8 mouse cellular contexts compared by ENCODE assay signal in the genomic region with DNA sequence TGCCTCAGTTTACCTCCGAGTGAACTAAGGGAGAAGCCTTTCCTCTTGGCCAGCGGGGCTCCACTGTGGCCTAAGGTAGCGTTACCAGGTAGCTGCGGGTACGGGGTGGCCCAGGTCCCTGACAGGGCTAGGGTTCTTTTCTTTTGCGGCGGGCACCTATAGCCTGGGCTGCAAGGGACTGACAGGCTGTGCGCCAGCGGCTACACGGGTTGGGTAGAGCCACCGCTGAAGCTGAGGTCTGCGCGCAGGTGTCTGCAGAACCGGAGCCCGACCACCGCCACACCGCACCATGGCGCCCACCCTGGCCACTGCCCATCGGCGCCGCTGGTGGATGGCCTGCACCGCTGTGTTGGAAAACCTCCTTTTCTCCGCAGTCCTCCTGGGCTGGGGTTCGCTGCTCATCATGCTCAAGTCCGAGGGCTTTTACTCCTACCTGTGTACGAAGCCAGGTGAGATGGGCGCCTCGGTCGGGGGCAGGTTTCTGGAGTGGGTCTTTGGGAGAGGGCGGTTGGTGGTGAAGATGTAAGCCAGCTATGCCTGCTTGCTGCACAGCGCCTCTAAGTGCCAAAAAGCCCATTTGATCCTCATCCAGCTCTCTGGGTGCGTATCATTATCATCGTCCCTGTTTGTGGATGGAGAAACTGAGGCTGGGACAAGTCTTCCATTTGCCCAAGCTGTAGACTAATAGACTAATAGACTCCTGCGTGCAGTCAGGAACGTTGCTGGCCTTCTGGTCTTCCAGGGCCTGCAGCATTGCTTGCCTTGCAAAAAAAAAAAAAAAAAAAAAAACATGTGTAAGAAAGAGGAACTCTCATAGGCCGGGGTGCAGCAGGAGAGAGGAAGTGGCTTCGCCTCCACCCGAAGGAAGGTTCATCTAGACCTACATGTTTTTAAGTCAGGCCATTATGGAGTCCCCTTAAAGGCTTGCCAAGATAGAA. TPM values are rescaled to one million over a fixed set of nuclear protein-coding genes. Genes with fewer than 3 reads are reported as not detected.
DNase-seq lines count a peak whose midpoint lies in the region; ATAC-seq and TF ChIP-seq lines count a peak whose summit lies in the region.

No protein-coding gene starts in this region.

- peak overlapping the region; percentile 75 for H3K4me3 ChIP-seq in hindbrain, embryonic 13.5 days
- H3K4me3 ChIP-seq in liver, embryonic 14.5 days (ENCODE audit: insufficient read depth in 1 of 2, low read depth in 2 of 2, low read length in 2 of 2) = peak overlapping the region; percentile 65 to 80

- H3K36me3 ChIP-seq in hindbrain, embryonic 13.5 days = no peaks in the 10 kb centered on the region
- no peaks in the 10 kb centered on the region for H3K36me3 ChIP-seq in liver, embryonic 14.5 days (replicated peaks; ENCODE audit: control insufficient read depth, insufficient read depth, low read depth)

- H3K9ac ChIP-seq in hindbrain, embryonic 13.5 days = peak overlapping the region; percentile 98
- H3K9ac ChIP-seq in liver, embryonic 14.5 days (replicated peaks) = peak overlapping the region; percentile 92

- no peak for TF ChIP-seq CTCF in liver, embryonic 14.5 days (IDR thresholded peaks at IDR 0.05; ENCODE audit: low read depth)

- H3K27me3 ChIP-seq in hindbrain, embryonic 13.5 days = no peaks in the 10 kb centered on the region
- peaks cover 2% of the 10 kb centered on the region; the same call in 1 of the 2 replicates for H3K27me3 ChIP-seq in liver, embryonic 14.5 days (ENCODE audit: control insufficient read depth, insufficient read depth, low read length)

- H3K27ac ChIP-seq in hindbrain, embryonic 13.5 days = peak overlapping the region; percentile 99
- H3K27ac ChIP-seq in liver, embryonic 14.5 days = peak overlapping the region; percentile 19

- DNase-seq in frontal cortex, postnatal 25 days (ENCODE audit: low spot score in 2 of 2) = no peak
- peak; percentile 83 for DNase-seq in CD4-positive helper T cell, adult 2 months (ENCODE audit: low read depth, low spot score)
- DNase-seq in cerebellum, postnatal 14 days = peak; percentile 70 to 71
- no peak for DNase-seq in liver, embryonic 14.5 days (ENCODE audit: low read depth in 3 of 3, low spot score in 3 of 3)
- no peak for DNase-seq in gastrocnemius, adult 18-20 months (ENCODE audit: low spot score)

- ATAC-seq in frontal cortex, adult (ENCODE audit: low TSS enrichment) = peak; percentile 19; the same call in 1 of the 2 replicates
- ATAC-seq in hindbrain, embryonic 13.5 days (ENCODE audit: low FRiP score) = peak; percentile 18; the same call in 1 of the 2 replicates
- peak; percentile 22; the same call in 1 of the 2 replicates for ATAC-seq in liver, embryonic 14.5 days (ENCODE audit: insufficient read depth)
- ATAC-seq in neutrophil, adult 5-6 weeks (ENCODE audit: extremely low read depth, insufficient number of reproducible peaks, low FRiP score, poor library complexity, severe bottlenecking) = peak; percentile 36

- WGBS in hindbrain, embryonic 13.5 days = 12% methylated on average over 37 of the region's 38 CpGs
- 3% methylated on average over 38 of the region's 38 CpGs for WGBS in liver, embryonic 14.5 days (ENCODE audit: insufficient replicate concordance)

- H3K4me1 ChIP-seq in hindbrain, embryonic 13.5 days (replicated peaks) = peaks cover 50% of the 10 kb centered on the region
- H3K4me1 ChIP-seq in liver, embryonic 14.5 days (replicated peaks; ENCODE audit: control insufficient read depth in 2 of 2, insufficient read depth in 2 of 2, low read length in 1 of 2) = peaks cover 5 to 17% of the 10 kb centered on the region in 2 experiments

- H3K4me2 ChIP-seq in hindbrain, embryonic 13.5 days = peak overlapping the region; percentile 97
- H3K4me2 ChIP-seq in liver, embryonic 14.5 days (ENCODE audit: low read depth) = peak overlapping the region; percentile 97

- TF ChIP-seq EP300 in liver, embryonic 14.5 days (IDR thresholded peaks at IDR 0.05; ENCODE audit: low read depth) = no peak

- no peaks in the 10 kb centered on the region for H3K9me3 ChIP-seq in hindbrain, embryonic 13.5 days
- no peaks in the 10 kb centered on the region for H3K9me3 ChIP-seq in liver, embryonic 14.5 days (ENCODE audit: control insufficient read depth, low read length)

RNA-seq across cellular contexts. Expression of gene Slc43a2, which starts 1.1 kb away (rescaled TPM):
- 19.7 and 21.0 TPM in 2 replicates for polyA plus RNA-seq in hindbrain, embryonic 13.5 days (2015; fragmentation: Nextera tagmentation; extraction: Ambion mirVana)
- polyA plus RNA-seq in liver, embryonic 14.5 days (2012; rRNA removed) = 2.7 and 3.0 TPM in 2 replicates
- 2.4 and 2.8 TPM in 2 replicates for polyA plus RNA-seq in liver, embryonic 14.5 days (2014; fragmentation: Nextera tagmentation; extraction: Ambion mirVana)
- total RNA-seq in neutrophil, adult 5-6 weeks (2017) = 44.0 and 48.4 TPM in 2 replicates
- total RNA-seq in gastrocnemius, adult 18-20 months (2021) = 10 to 100 TPM; 24.0 to 32.2 TPM

RNA-seq across cellular contexts. Expression of gene Scarf1, which starts 19.3 kb away (rescaled TPM):
- 4.6 and 4.8 TPM in 2 replicates for polyA plus RNA-seq in hindbrain, embryonic 13.5 days (2015; fragmentation: Nextera tagmentation; extraction: Ambion mirVana)
- polyA plus RNA-seq in liver, embryonic 14.5 days (2012; rRNA removed) = 2.4 and 2.6 TPM in 2 replicates
- 1.1 and 2.0 TPM in 2 replicates for polyA plus RNA-seq in liver, embryonic 14.5 days (2014; fragmentation: Nextera tagmentation; extraction: Ambion mirVana)
- not detected in 2 replicates for total RNA-seq in neutrophil, adult 5-6 weeks (2017)
- total RNA-seq in gastrocnemius, adult 18-20 months (2021) = 1 to 10 TPM; 2.4 to 3.3 TPM

RNA-seq across cellular contexts. Expression of gene Rilp, which starts 22.7 kb away (rescaled TPM):
- polyA plus RNA-seq in hindbrain, embryonic 13.5 days (2015; fragmentation: Nextera tagmentation; extraction: Ambion mirVana) = 1.4 and 1.5 TPM in 2 replicates
- 1.6 and 1.7 TPM in 2 replicates for polyA plus RNA-seq in liver, embryonic 14.5 days (2012; rRNA removed)
- polyA plus RNA-seq in liver, embryonic 14.5 days (2014; fragmentation: Nextera tagmentation; extraction: Ambion mirVana) = 2.0 and 2.4 TPM in 2 replicates
- total RNA-seq in neutrophil, adult 5-6 weeks (2017) = 0.86 TPM in 1 of 2 replicates, not detected in the other
- total RNA-seq in gastrocnemius, adult 18-20 months (2021) = 10 to 100 TPM; 31.5 to 32.4 TPM

RNA-seq across cellular contexts. Expression of gene Prpf8, which starts 46.0 kb away (rescaled TPM):
- 49.2 and 51.8 TPM in 2 replicates for polyA plus RNA-seq in hindbrain, embryonic 13.5 days (2015; fragmentation: Nextera tagmentation; extraction: Ambion mirVana)
- polyA plus RNA-seq in liver, embryonic 14.5 days (2012; rRNA removed) = 34.2 and 38.1 TPM in 2 replicates
- polyA plus RNA-seq in liver, embryonic 14.5 days (2014; fragmentation: Nextera tagmentation; extraction: Ambion mirVana) = 34.2 and 42.2 TPM in 2 replicates
- total RNA-seq in neutrophil, adult 5-6 weeks (2017) = 89.3 and 91.5 TPM in 2 replicates
- 10 to 100 TPM; 70.1 to 70.9 TPM for total RNA-seq in gastrocnemius, adult 18-20 months (2021)

RNA-seq across cellular contexts. Expression of gene Pitpna, which starts 55.3 kb away (rescaled TPM):
- 94.8 and 101 TPM in 2 replicates for polyA plus RNA-seq in hindbrain, embryonic 13.5 days (2015; fragmentation: Nextera tagmentation; extraction: Ambion mirVana)
- 18.1 and 25.5 TPM in 2 replicates for polyA plus RNA-seq in liver, embryonic 14.5 days (2012; rRNA removed)
- polyA plus RNA-seq in liver, embryonic 14.5 days (2014; fragmentation: Nextera tagmentation; extraction: Ambion mirVana) = 32.3 and 35.4 TPM in 2 replicates
- 88.9 and 113 TPM in 2 replicates for total RNA-seq in neutrophil, adult 5-6 weeks (2017)
- 100 to 1,000 TPM; 168 to 172 TPM for total RNA-seq in gastrocnemius, adult 18-20 months (2021)

Comparison
In these comparisons a context has a peak if more than half of its experiments do, and no peak if none do; other contexts are left out.
1. DNase-seq: peak in CD4-positive helper T cell, adult 2 months (single experiment) and cerebellum, postnatal 14 days (2 of 2); none in frontal cortex, postnatal 25 days (0 of 2), liver, embryonic 14.5 days (0 of 3) and gastrocnemius, adult 18-20 months (single experiment).
2. RNA of gene Rilp, which starts 22.7 kb away (total RNA-seq): 31.5 to 32.4 TPM in gastrocnemius, adult 18-20 months; 0.86 TPM in neutrophil, adult 5-6 weeks; every median in the first group is over 10 times any median in the second.
3. Peak in every context shown above with its lines, with median percentiles within 50 percentile points of each other: ATAC-seq.